Mouse (Mus musculus) thymus, adult 2 months (tissue): ENCODE data around the gene Nradd. TPM values are rescaled to one million over a fixed set of nuclear protein-coding genes. Genes with fewer than 3 reads are reported as not detected.

Experiments used
- DNase-seq: peaks from one replicate; pipeline ENCODE4 v3.0.0; 2021
- H3K27ac ChIP-seq: fragments of 200-500 bp; 2 replicates; pipeline ENCODE4 v1.5.1; 2012; ENCODE audit warnings: low read length, control low read depth; ENCODE audit not compliant: control insufficient read depth, insufficient read depth
- H3K27me3 ChIP-seq: fragments of 200-500 bp; 2 replicates; pipeline ENCODE4 v1.6.1; 2012; ENCODE audit warnings: mild to moderate bottlenecking, low read length, moderate library complexity, mixed read lengths; ENCODE audit not compliant: control insufficient read depth, insufficient read depth
- H3K36me3 ChIP-seq: fragments of 200-500 bp; 2 replicates; pipeline ENCODE4 v1.6.1; 2012; ENCODE audit warnings: mild to moderate bottlenecking, low read length, moderate library complexity; ENCODE audit not compliant: control insufficient read depth, insufficient read depth
- H3K4me1 ChIP-seq: fragments of 200-500 bp; replicated peaks from 2 replicates; pipeline ENCODE4 v1.6.1; 2012; ENCODE audit warnings: low read length; ENCODE audit not compliant: control insufficient read depth, insufficient read depth
- H3K4me3 ChIP-seq: fragments of 200-500 bp; 2 replicates; pipeline ENCODE4 v1.5.1; 2012; ENCODE audit warnings: mild to moderate bottlenecking, low read length, control low read depth, moderate library complexity; ENCODE audit not compliant: control insufficient read depth, insufficient read depth
- CTCF ChIP-seq: fragments of 200-500 bp; IDR thresholded peaks from 2 replicates; pipeline ENCODE4 v1.5.1; 2012; ENCODE audit warnings: mild to moderate bottlenecking, control low read depth, low read length, moderate library complexity, borderline replicate concordance; ENCODE audit not compliant: control insufficient read depth, poor library complexity, insufficient read depth; ENCODE audit errors: extremely low read depth
- POLR2A ChIP-seq: fragments of 200-500 bp; IDR thresholded peaks from 2 replicates; pipeline ENCODE4 v1.6.1; 2012; ENCODE audit warnings: mild to moderate bottlenecking, low read length, control low read depth, moderate library complexity; ENCODE audit not compliant: control insufficient read depth, poor library complexity, insufficient read depth; ENCODE audit errors: extremely low read depth
- WGBS: fragments of 180-500 bp; shearing (Covaris S2); methylation state at CpG from one replicate; pipeline ENCODE4 v1.1.7; 2018; 5-methylcytosine and 5-hydroxymethylcytosine counted together
- polyA plus RNA-seq: library from polyadenylated mRNA; depleted of rRNA; stranded (reverse); fragments of >200 nt; gene quantifications from 2 replicates; pipeline ENCODE4 v1.2.3, GENCODE M21; 2012; rRNA removed

Gene Nradd
- polyA plus RNA-seq = 9.2 and 13.2 TPM in 2 replicates

DNA sequence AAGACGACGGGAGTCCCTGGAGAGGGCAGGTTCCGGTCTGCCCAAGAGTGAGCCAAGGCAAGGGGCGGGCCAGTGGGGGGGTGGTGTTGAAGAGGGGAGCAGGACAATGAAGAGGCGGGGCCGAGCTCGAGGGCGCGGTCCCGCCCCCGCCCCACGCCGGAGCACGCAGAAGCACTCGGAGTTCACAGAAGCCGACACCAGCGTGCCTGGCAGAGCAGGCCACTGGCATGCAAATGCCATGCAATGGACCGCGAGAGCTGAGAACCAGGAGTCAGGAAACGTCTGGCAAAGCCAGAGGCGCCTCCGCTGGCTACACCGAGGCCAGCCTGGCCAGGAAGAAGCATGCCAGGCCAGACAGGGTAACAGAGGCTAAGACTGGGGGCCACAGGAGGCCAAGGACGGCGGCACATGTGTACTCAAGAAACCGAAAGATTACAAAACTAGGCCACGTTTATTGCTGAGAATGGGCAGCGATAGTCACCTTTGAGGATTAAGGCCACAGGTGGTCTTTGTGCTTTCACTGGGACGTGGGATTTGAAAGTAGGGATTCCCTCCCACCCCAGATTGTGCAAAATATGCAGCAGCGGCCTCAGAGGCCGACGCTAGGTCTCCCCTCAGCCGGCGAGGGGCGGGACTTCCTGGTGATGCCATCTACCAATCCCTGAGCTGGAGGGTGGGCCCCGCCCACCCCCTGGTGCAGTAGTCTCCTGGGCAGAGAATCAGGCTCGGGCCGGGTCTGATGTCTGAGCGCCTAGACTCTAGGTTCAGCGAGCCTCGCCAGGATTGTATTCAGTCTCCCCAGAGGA is at the start of gene Nradd:
TSS of gene Nradd (minus strand) at position 92 of the 806 bp plus-strand sequence.
- no peak for DNase-seq
- 77% methylated on average over 41 of the region's 41 CpGs for WGBS
- Histone ChIP-seq H3K36me3 (peaks cover 47% of the 10 kb centered on the region), H3K27ac (no peak within 1 kb of the TSS), H3K4me1 (no peaks in the 10 kb centered on the region), H3K4me3 (peak within 1 kb of the TSS; percentile 14), H3K27me3 (no peaks in the 10 kb centered on the region)
- no peak for TF ChIP-seq CTCF

DNA sequence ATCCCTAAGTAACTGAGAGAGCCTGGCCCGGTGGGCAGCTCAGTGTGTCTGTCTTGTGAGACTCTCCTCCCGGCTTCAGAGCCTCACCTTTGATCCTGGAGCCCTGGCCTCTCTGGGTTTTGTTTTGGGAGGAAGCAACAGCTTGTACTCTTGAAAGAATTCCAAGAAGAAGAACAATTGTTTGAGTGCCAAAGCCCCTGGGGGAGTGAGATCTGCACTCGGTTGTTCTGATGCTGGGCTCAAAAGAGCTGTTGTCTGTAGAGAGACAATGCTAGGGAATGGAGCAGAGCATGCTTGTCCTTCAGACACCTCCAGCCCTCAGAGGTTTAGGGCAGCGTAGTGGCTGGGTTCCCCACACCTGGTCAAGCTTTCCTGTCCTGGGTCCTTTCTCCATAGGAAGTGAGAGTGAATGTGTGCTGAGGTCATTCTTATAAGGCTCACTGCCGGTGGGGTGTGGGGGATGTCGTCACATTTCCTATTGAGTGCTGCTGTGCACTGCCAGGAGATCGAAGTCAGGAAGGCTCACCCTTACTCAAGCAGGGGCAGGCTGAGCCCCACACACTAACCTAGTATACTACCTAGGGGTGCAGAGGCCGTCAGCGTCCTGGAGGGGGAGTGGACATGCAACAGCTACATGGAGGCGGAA is 49.0 kb upstream of the Nradd start:
- no peak overlapping the region for H3K27ac ChIP-seq
- 57% methylated on average over 10 of the region's 10 CpGs for WGBS
- no peak for DNase-seq
- TF ChIP-seq CTCF (no peak), POLR2A (no peak)
- peaks cover 27% of the 10 kb centered on the region for H3K4me1 ChIP-seq
- no peaks in the 10 kb centered on the region for H3K27me3 ChIP-seq
- H3K4me3 ChIP-seq = no peak overlapping the region
- H3K36me3 ChIP-seq = no peaks in the 10 kb centered on the region

DNA sequence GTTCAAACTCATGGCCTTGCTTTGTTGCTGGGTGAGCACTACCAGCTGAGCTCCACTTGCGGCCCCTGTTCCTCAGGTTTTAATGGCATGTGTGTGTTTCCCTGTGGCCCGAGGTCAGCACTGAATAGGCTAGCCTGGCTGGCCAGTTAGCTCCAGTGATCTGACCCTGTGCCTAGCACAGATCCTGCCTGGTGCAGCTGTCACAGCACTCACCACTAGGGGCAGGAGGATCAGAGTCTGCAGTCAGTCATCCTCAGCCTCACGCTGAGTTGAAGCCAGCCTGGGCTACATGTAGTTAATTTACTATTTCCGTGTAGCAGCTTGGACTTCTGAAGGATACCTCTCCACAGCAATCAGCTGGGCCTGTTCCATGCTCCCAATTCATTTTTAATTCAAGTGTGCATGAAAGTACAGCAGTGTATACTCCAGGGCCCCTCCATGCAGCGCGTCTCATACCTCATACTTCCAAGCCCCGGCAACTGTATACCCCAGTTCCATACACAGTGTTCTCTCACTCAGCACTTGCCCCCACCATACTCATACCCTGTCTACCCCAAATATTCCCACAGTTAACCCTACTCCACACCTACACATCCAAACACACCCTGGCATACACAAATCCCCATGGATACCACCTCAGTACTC is 48.3 kb upstream of the Nradd start:
- TF ChIP-seq POLR2A (no peak), CTCF (peak; percentile 79)
- Histone ChIP-seq H3K4me1 (peaks cover 24% of the 10 kb centered on the region), H3K27me3 (no peaks in the 10 kb centered on the region), H3K4me3 (no peak overlapping the region), H3K36me3 (no peaks in the 10 kb centered on the region), H3K27ac (no peak overlapping the region)
- WGBS = 79% methylated on average over 7 of the region's 7 CpGs
- peak; percentile 40 for DNase-seq

DNA sequence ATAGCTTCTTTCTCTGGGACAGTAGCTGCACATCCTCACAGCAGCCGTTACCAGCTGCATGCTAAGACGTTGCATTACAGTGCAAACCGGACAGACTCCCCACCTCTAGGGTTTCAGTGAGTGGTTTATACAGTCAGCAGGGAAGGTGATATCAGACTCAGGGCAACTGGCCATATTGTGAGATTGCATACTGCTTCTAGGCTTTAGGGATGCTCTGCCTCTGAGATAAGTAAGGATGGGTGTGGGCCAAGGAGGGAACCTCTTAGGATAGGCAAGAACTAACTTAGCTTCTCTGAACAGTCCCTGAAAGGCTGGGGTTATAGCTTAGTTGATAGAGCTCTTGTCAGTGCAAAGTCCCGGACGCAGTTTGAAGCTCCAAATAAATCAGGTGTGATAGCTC is 45.5 kb upstream of the Nradd start:
- Histone ChIP-seq H3K27ac (no peak overlapping the region), H3K4me3 (no peak overlapping the region), H3K4me1 (peaks cover 32% of the 10 kb centered on the region), H3K36me3 (no peaks in the 10 kb centered on the region), H3K27me3 (no peaks in the 10 kb centered on the region)
- no peak for DNase-seq
- WGBS = 87% methylated on average over 5 of the region's 5 CpGs
- TF ChIP-seq POLR2A (no peak), CTCF (no peak)

DNA sequence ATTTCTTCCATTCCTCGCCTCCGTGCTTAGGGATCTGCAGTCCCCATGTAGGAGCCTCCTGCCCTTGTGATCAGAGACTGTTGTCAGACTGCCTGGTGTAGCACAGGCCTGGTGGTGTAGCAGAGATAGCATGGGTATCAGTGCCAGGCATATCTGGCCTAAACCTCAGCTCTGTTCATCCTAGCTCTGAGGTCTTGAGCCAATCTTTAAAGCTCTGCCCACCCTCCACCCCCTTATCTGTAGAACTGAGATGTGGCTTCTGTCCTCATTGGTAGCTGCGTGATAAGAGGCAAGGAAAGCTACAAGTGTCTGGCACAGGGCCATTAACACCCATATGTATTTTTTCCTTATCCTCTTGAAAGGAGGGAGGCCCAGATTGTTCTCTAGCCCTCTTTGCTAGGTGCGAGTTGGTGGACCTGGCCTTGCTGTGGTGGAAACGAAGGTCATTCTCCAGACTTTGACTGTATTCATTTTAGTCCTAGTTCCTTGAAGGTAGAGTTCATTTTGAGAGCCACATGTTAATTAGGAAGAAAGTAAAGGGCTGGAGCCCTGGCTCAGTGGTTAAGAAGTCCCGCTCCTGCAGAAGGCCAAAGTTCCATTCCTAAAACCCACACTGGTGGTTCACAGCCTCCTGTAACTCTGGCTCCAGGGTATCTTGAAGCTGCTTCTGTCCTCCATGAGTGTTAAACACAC is 44.5 kb upstream of the Nradd start:
- TF ChIP-seq CTCF (no peak), POLR2A (no peak)
- H3K27me3 ChIP-seq = no peaks in the 10 kb centered on the region
- no peak overlapping the region for H3K4me3 ChIP-seq
- peaks cover 24% of the 10 kb centered on the region for H3K4me1 ChIP-seq
- no peak for DNase-seq
- 91% methylated on average over 6 of the region's 6 CpGs for WGBS
- H3K36me3 ChIP-seq = no peaks in the 10 kb centered on the region
- H3K27ac ChIP-seq = no peak overlapping the region

DNA sequence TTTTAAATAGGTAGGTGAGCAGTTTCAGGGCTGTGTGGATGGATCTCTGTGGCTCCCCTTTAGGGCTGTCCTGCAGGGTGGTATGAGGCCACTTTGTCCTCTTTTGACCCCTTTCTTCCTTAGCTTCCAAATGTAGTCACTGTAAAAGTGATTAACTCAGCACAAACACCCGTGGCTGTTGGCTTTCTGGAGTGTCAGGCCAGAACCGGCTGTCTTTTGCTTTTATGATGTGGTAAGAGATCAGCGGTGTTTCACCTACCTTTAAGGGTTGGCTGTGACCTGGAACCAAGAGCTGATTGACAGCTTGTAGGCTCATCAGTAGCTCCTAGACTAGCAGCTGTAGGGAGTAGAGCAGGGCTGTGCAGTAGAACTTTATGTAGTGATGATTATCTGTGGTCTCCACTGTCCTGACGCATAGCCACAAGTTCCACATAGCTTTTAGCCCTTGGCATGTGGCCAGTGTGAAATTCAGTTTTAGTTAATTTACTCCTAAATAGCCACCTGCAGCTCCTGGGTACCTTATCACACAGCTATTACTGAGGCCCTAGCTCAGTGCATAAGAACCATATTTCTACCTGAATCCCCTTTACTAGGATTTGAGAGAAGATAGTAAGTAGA is 43.1 kb upstream of the Nradd start:
- no peak for DNase-seq
- H3K27me3 ChIP-seq = no peaks in the 10 kb centered on the region
- no peak overlapping the region for H3K27ac ChIP-seq
- 23% methylated on average over 4 of the region's 4 CpGs for WGBS
- no peak overlapping the region for H3K4me3 ChIP-seq
- H3K36me3 ChIP-seq = no peaks in the 10 kb centered on the region
- TF ChIP-seq POLR2A (no peak), CTCF (no peak)
- H3K4me1 ChIP-seq = peaks cover 16% of the 10 kb centered on the region
